Comparison of ENCODE assay signal across 24 mouse cellular contexts in the genomic region with DNA sequence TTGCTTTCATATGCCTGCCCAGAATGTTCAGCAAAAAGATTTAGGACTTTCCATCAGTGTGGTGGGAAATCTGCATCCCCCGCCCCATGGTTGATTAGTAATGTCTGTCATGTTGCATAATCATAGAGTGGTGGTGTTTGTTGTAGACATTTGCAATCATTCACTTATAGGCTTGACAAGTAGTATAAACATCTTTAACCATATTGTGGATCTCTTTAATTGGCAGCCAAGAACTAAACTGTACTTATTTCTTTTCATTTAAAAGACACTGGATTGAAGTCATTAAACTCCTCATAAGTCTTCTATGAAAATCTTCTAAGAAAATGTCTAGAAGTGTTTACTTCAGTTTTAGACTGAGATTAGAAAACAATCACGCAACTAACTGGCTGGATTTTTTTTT.
"Had no signal": no experiment of that assay in that cellular context is flagged by ENCODE, and none has a peak within 500 bp of the region (broad histone marks: within the 10 kb centered on the region; RNA-seq: fewer than 3 reads in every experiment).

No protein-coding gene starts in this region.

- H3K4me3 ChIP-seq: heart, adult 2 months; heart, embryonic 13.5 days; heart, embryonic 15.5 days; hindbrain, embryonic 13.5 days; hindbrain, embryonic 15.5 days; kidney, embryonic 15.5 days; limb, embryonic 13.5 days; limb, embryonic 15.5 days had no signal

- ATAC-seq: hindbrain, postnatal 0 days; intestine, embryonic 16.5 days had no signal

- H3K4me2 ChIP-seq: heart, embryonic 11.5 days; heart, embryonic 13.5 days; heart, embryonic 15.5 days; hindbrain, embryonic 13.5 days; hindbrain, embryonic 15.5 days; kidney, embryonic 15.5 days; limb, embryonic 13.5 days; limb, embryonic 15.5 days had no signal

- H3K9me3 ChIP-seq: heart, embryonic 13.5 days; heart, embryonic 15.5 days; hindbrain, embryonic 13.5 days; hindbrain, embryonic 15.5 days; kidney, embryonic 15.5 days; limb, embryonic 13.5 days; limb, embryonic 15.5 days had no signal

- H3K9ac ChIP-seq: heart, embryonic 13.5 days; heart, embryonic 15.5 days; hindbrain, embryonic 13.5 days; hindbrain, embryonic 15.5 days; kidney, embryonic 15.5 days; limb, embryonic 13.5 days; limb, embryonic 15.5 days had no signal

- H3K4me1 ChIP-seq: heart, embryonic 13.5 days; heart, embryonic 15.5 days; hindbrain, embryonic 13.5 days; hindbrain, embryonic 15.5 days; kidney, embryonic 15.5 days; limb, embryonic 15.5 days had no signal

- DNase-seq: gastrocnemius, postnatal 14 days; gastrocnemius, postnatal 36 days; heart, adult 11 months; heart, adult 2 months; heart, postnatal 14 days; heart, postnatal 36 days; kidney, adult 11 months; kidney, adult 2 months; kidney, adult 9 months; kidney, postnatal 10 days; kidney, postnatal 25 days; layer of hippocampus, adult 9-11 months; layer of hippocampus, postnatal 36 days; left cerebral cortex, postnatal 4 days had no signal

- H3K27ac ChIP-seq: heart, adult 2 months; heart, embryonic 13.5 days; heart, embryonic 15.5 days; hindbrain, embryonic 13.5 days; hindbrain, embryonic 15.5 days; hindbrain, postnatal 0 days; kidney, embryonic 15.5 days; limb, embryonic 13.5 days; limb, embryonic 15.5 days had no signal

- H3K27me3 ChIP-seq: heart, embryonic 13.5 days; heart, embryonic 15.5 days; hindbrain, embryonic 13.5 days; hindbrain, embryonic 15.5 days; kidney, embryonic 15.5 days; limb, embryonic 13.5 days; limb, embryonic 15.5 days had no signal

- H3K36me3 ChIP-seq: heart, embryonic 13.5 days; heart, embryonic 15.5 days; hindbrain, embryonic 13.5 days; hindbrain, embryonic 15.5 days; kidney, embryonic 15.5 days; limb, embryonic 13.5 days; limb, embryonic 15.5 days had no signal
